Mouse (Mus musculus) limb, embryonic 15.5 days (tissue): ENCODE measurements around the gene Lmntd1. TPM values are rescaled to one million over a fixed set of nuclear protein-coding genes. Genes with fewer than 3 reads are reported as not detected.

Experiments
- ATAC-seq: fragments of 200-750 bp; cut with Nextera tagmentation; 2 replicates; pipeline ENCODE4 v1.8.0; 2017; ENCODE audit warnings: low read depth, moderate TSS enrichment; ENCODE audit not compliant: insufficient number of reproducible peaks, low FRiP score, low TSS enrichment
- H3K27ac ChIP-seq: fragments of 300-500 bp; sonication (generic); 2 replicates; pipeline ENCODE4 v1.5.1; 2015; ENCODE audit warnings: moderate library complexity, mild to moderate bottlenecking, inconsistent platforms
- H3K27me3 ChIP-seq: fragments of 300-500 bp; sonication (generic); 2 replicates; pipeline ENCODE4 v1.6.1; 2015; ENCODE audit warnings: inconsistent platforms
- H3K36me3 ChIP-seq: fragments of 300-500 bp; sonication (generic); 2 replicates; pipeline ENCODE4 v1.6.1; 2015; ENCODE audit warnings: inconsistent platforms
- H3K4me1 ChIP-seq: fragments of 300-500 bp; sonication (generic); 2 replicates; pipeline ENCODE4 v1.6.1; 2015; ENCODE audit warnings: inconsistent platforms
- H3K4me2 ChIP-seq: fragments of 300-500 bp; sonication (generic); 2 replicates; pipeline ENCODE4 v1.6.1; 2015; ENCODE audit warnings: mild to moderate bottlenecking, inconsistent platforms
- H3K4me3 ChIP-seq: fragments of 300-500 bp; sonication (generic); 2 replicates; pipeline ENCODE4 v1.5.1; 2015; ENCODE audit warnings: mild to moderate bottlenecking, inconsistent platforms
- H3K9ac ChIP-seq: fragments of 300-500 bp; sonication (generic); 2 replicates; pipeline ENCODE4 v1.6.1; 2015; ENCODE audit warnings: inconsistent platforms
- H3K9me3 ChIP-seq: fragments of 300-500 bp; sonication (generic); 2 replicates; pipeline ENCODE4 v1.6.1; 2016; ENCODE audit warnings: inconsistent platforms
- WGBS: fragments of 180-500 bp; shearing (Covaris S2); methylation state at CpG from one replicate; pipeline ENCODE4 v1.1.7; 2015; 5-methylcytosine and 5-hydroxymethylcytosine counted together
- polyA plus RNA-seq: library from polyadenylated mRNA; unstranded; fragments of >200 nt; fragmentation: Nextera tagmentation; extraction: Ambion mirVana; gene quantifications from 2 replicates; pipeline ENCODE4 v1.2.1, GENCODE M21; 2015

The Lmntd1 gene
- polyA plus RNA-seq, 1 experiment from 2014 or later = 0.86 TPM

- H3K27me3 ChIP-seq = no peaks in the 10 kb centered on the region
- no peaks in the 10 kb centered on the region for H3K9me3 ChIP-seq
- 0 out of 2 replicates have a peak, but pooled peaks cover 2% of the 10 kb centered on the region for H3K4me1 ChIP-seq
- WGBS = 77% methylated on average over 2 of the region's 2 CpGs
- ATAC-seq = no peak
- no peak overlapping the region for H3K4me3 ChIP-seq
- H3K9ac ChIP-seq = no peak overlapping the region
- no peaks in the 10 kb centered on the region for H3K36me3 ChIP-seq
- H3K4me2 ChIP-seq = no peak overlapping the region
- no peak overlapping the region for H3K27ac ChIP-seq
These were observed 20.3 kb upstream of the Lmntd1 start for GRCm38 (mm10) chr6:145634454-145634853.

- H3K36me3 ChIP-seq = no peaks in the 10 kb centered on the region
- 59% methylated on average over 6 of the region's 6 CpGs for WGBS
- no peak overlapping the region for H3K9ac ChIP-seq
- H3K9me3 ChIP-seq = no peaks in the 10 kb centered on the region
- H3K4me2 ChIP-seq = no peak overlapping the region
- no peaks in the 10 kb centered on the region for H3K27me3 ChIP-seq
- H3K4me3 ChIP-seq = no peak overlapping the region
- 0 out of 2 replicates have a peak, but pooled peaks cover 2% of the 10 kb centered on the region for H3K4me1 ChIP-seq
- H3K27ac ChIP-seq = no peak overlapping the region
- ATAC-seq = no peak
These were observed 16.1 kb upstream of the Lmntd1 start for GRCm38 (mm10) chr6:145630269-145630668.

GRCm38 (mm10) chr6:145623141-145623540 is 9.0 kb upstream of the Lmntd1 start:
- Histone ChIP-seq H3K27ac (no peak overlapping the region), H3K36me3 (no peaks in the 10 kb centered on the region), H3K4me1 (no peaks in the 10 kb centered on the region), H3K9ac (no peak overlapping the region), H3K27me3 (no peaks in the 10 kb centered on the region), H3K9me3 (no peaks in the 10 kb centered on the region), H3K4me2 (no peak overlapping the region), H3K4me3 (no peak overlapping the region)
- no peak for ATAC-seq
- 75% methylated on average over 4 of the region's 4 CpGs for WGBS

DNA sequence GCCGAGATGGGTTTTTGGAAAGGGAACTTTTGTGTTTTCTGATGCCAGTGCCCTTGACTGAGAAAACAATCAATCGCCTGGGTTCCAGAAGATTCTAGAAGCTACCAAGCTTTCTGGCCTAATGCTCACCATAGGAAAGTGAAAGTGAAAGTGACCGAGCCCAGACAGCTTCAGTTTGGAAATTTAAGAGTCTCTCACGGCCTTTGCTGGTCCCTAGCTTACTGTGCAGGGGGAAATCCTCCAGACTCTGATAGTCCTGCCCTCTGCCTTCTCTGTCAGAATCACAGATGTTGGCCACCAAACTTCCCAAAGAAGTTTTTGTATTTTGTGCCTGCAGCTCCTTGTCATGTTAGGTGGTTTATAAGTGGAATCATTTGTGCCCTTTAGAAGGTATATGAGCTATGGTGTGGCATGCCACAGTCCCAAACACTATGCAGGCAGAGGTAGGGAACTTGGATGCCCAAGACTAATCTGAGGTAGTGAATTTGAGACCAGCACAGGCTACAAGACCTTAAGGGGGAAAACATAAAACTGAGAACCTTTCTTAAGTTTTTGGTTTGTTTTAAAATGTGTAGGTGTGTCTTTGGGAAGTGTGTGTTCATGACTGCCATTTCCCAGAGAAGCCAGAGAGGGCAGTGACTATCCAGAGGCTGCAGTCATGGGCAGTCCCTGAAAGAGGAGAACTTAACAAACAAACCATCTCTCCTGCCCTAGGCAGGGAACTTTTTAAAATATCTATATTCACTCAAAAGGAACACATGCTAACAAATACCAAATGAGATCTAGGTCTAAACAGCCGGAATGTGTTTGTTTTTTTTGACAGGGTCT is 2.5 kb upstream of the Lmntd1 start:
- no peaks in the 10 kb centered on the region for H3K36me3 ChIP-seq
- no peaks in the 10 kb centered on the region for H3K4me1 ChIP-seq
- WGBS = 80% methylated on average over 5 of the region's 5 CpGs
- H3K27ac ChIP-seq = no peak overlapping the region
- no peaks in the 10 kb centered on the region for H3K27me3 ChIP-seq
- H3K9ac ChIP-seq = no peak overlapping the region
- ATAC-seq = no peak
- H3K9me3 ChIP-seq = no peaks in the 10 kb centered on the region
- no peak overlapping the region for H3K4me3 ChIP-seq
- H3K4me2 ChIP-seq = no peak overlapping the region

- ATAC-seq = no peak
- H3K9ac ChIP-seq = no peak within 1 kb of the TSS
- no peaks in the 10 kb centered on the region for H3K9me3 ChIP-seq
- H3K4me3 ChIP-seq = no peak within 1 kb of the TSS
- no peak within 1 kb of the TSS for H3K4me2 ChIP-seq
- 96% methylated on average over 31 of the region's 31 CpGs for WGBS
- no peaks in the 10 kb centered on the region for H3K27me3 ChIP-seq
- no peaks in the 10 kb centered on the region for H3K4me1 ChIP-seq
- no peaks in the 10 kb centered on the region for H3K36me3 ChIP-seq
- no peak within 1 kb of the TSS for H3K27ac ChIP-seq
These were observed 1.6 kb upstream of the Lmntd1 start, which contains the start of gene Tuba3b for GRCm38 (mm10) chr6:145615666-145616210. Tuba3b (plus strand) TSS chr6:145615757.

- no peak for ATAC-seq
- no peaks in the 10 kb centered on the region for H3K36me3 ChIP-seq
- WGBS = 84% methylated on average over 3 of the region's 3 CpGs
These were observed 1.5 kb downstream of the Lmntd1 start for GRCm38 (mm10) chr6:145612611-145613010.

GRCm38 (mm10) chr6:145610901-145611300 is 3.2 kb downstream of the Lmntd1 start:
- ATAC-seq = no peak
- Histone ChIP-seq H3K4me2 (no peak overlapping the region), H3K4me1 (peaks cover 2% of the 10 kb centered on the region; the same call in 1 of the 2 replicates), H3K9me3 (no peaks in the 10 kb centered on the region), H3K4me3 (no peak overlapping the region), H3K27ac (no peak overlapping the region), H3K27me3 (no peaks in the 10 kb centered on the region), H3K36me3 (no peaks in the 10 kb centered on the region), H3K9ac (no peak overlapping the region)
- 94% methylated on average over 5 of the region's 5 CpGs for WGBS

More at GRCm38 (mm10) chr6:145612611-145613010, 1.5 kb downstream of the Lmntd1 start:
- Histone ChIP-seq H3K9me3 (no peaks in the 10 kb centered on the region), H3K4me1 (no peaks in the 10 kb centered on the region; the same call in 1 of the 2 replicates), H3K27ac (no peak overlapping the region), H3K27me3 (no peaks in the 10 kb centered on the region), H3K4me2 (no peak overlapping the region), H3K9ac (no peak overlapping the region), H3K4me3 (no peak overlapping the region)

DNA sequence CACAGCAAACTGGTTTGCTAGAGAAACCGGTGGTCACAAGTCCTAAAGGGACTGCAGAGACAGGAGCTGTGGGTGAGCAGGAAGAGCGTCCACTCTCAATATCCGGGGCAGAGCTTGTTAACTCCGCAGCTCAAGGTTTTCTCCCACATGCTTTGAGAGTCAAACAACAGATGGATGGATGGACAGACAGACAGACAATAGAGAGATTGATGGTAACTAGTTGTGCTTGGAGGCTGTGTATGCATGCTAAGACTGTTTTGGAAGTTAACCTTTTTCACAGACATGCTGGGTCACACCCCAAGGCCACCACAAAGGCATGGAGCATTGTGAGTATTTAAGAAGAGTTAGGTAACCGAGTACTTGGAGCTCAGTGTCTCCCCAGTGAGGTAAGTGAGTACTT is 5.4 kb downstream of the Lmntd1 start:
- 87% methylated on average over 5 of the region's 5 CpGs for WGBS
- H3K9ac ChIP-seq = no peak overlapping the region
- ATAC-seq = no peak
- H3K4me2 ChIP-seq = no peak overlapping the region
- H3K27ac ChIP-seq = no peak overlapping the region
- H3K4me1 ChIP-seq = peaks cover 14% of the 10 kb centered on the region
- H3K27me3 ChIP-seq = no peaks in the 10 kb centered on the region
- no peak overlapping the region for H3K4me3 ChIP-seq
- no peaks in the 10 kb centered on the region for H3K9me3 ChIP-seq
- no peaks in the 10 kb centered on the region for H3K36me3 ChIP-seq

GRCm38 (mm10) chr6:145607746-145608145 is 6.4 kb downstream of the Lmntd1 start:
- Histone ChIP-seq H3K4me1 (peaks cover 14% of the 10 kb centered on the region), H3K9ac (no peak overlapping the region), H3K9me3 (no peaks in the 10 kb centered on the region), H3K27ac (no peak overlapping the region), H3K27me3 (no peaks in the 10 kb centered on the region), H3K4me3 (no peak overlapping the region), H3K4me2 (no peak overlapping the region), H3K36me3 (no peaks in the 10 kb centered on the region)
- ATAC-seq = no peak
- WGBS = 66% methylated on average over 4 of the region's 4 CpGs

DNA sequence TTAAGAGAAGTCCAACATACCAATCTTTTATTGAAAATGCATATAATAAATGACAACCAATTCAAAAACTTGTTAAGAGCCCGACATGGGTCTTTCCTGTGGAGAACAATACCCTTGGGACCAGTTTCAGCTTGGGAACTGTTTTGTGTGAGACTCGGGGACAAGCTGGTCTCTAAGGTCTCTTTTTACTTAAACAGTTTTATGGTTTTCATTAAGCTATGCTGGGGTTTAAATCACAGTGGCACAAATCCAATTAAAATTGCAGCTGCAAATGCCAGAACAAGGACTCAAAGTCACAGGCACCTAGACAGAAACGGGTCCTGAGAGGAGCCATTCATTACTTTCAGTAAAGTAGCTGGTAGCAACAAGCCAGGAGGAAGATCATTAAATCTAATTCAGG is 8.9 kb downstream of the Lmntd1 start:
- Histone ChIP-seq H3K9ac (no peak overlapping the region), H3K4me3 (no peak overlapping the region), H3K4me1 (peaks cover 17% of the 10 kb centered on the region), H3K4me2 (no peak overlapping the region), H3K36me3 (no peaks in the 10 kb centered on the region), H3K27ac (no peak overlapping the region), H3K9me3 (no peaks in the 10 kb centered on the region), H3K27me3 (no peaks in the 10 kb centered on the region)
- no peak; the same call in 1 of the 2 replicates for ATAC-seq
- 16% methylated on average over 3 of the region's 3 CpGs for WGBS

DNA sequence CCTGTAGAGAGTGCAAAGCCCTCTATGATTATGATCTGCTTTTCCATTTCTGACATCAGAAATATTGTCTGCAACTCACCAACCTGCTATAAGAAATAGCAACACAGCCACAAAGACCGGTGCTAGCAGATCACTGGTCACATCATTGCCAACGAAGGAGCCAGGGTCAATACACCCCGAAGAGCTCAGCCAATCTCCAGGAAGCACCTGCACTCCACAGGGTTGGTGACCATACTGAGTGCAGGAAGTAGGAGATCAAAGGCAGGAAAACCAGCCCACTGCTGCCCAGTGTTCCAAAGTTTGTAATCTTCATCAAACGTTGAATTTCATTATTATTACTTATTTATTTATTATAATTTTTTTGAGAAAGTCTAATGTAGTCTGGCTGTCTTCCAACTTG is 9.5 kb downstream of the Lmntd1 start:
- Histone ChIP-seq H3K4me2 (no peak overlapping the region), H3K4me3 (no peak overlapping the region), H3K27ac (no peak overlapping the region), H3K36me3 (no peaks in the 10 kb centered on the region), H3K9ac (no peak overlapping the region), H3K9me3 (no peaks in the 10 kb centered on the region), H3K27me3 (no peaks in the 10 kb centered on the region), H3K4me1 (peaks cover 17% of the 10 kb centered on the region)
- no peak for ATAC-seq
- WGBS = 33% methylated on average over 4 of the region's 4 CpGs

DNA sequence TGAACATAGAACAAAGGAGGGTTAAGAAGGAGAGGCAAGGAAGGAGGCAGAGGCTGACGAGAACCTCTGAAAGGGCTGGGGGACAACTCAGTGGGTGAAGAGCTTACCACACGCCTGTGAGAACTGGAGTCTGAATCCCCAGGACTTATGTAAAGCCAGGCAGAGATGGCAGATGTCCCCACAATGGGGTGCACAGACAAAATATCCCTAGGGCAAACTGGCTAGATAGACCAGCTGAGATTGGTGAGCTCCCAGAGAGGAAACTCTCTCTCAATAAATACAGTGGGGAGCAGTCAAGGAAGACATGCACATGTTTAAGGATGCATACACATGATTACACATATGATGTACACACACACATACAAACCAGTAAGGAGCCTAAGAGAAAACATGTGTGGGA is 10.0 kb downstream of the Lmntd1 start:
- H3K36me3 ChIP-seq = no peaks in the 10 kb centered on the region
- WGBS = 42% methylated on average over 2 of the region's 2 CpGs
- no peaks in the 10 kb centered on the region for H3K9me3 ChIP-seq
- no peak overlapping the region for H3K4me3 ChIP-seq
- H3K4me2 ChIP-seq = no peak overlapping the region
- no peak overlapping the region for H3K9ac ChIP-seq
- H3K4me1 ChIP-seq = peaks cover 19% of the 10 kb centered on the region
- ATAC-seq = no peak
- H3K27me3 ChIP-seq = no peaks in the 10 kb centered on the region
- H3K27ac ChIP-seq = no peak overlapping the region
